Comparison of ENCODE assay signal across 8 mouse cellular contexts in the genomic region with DNA sequence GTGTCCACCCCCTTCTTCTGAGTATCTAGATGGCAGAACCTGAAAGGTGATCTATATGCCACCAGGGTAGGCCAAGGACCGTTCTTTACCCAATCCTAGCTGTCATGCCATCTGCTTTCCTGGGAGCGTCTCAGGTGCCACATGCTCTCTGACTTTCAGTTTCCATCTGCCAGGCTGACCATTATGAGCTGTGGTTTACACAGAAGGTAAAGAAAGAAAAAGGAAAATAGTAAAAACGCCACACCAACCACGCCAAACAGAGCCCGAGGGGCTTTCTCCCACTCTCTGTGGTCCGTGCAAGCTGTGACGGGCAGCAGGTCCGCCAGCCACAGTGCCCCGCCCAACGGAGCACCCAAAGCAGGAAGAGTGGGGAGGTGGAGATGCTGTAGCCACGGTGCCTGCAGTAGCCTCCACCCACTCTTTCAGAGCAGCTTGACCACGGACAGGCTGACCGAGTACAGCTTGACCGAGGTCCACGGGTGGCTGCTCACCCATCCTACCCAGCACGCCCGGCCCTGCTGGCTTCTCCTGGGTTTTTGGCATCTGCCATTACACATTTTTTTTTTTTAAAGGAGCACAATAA. TPM values are rescaled to one million over a fixed set of nuclear protein-coding genes. Genes with fewer than 3 reads are reported as not detected.
A peak's percentile ranks its signal among the peaks of the same experiment; 100 is the strongest.
DNase-seq lines count a peak whose midpoint lies in the region; ATAC-seq and TF ChIP-seq lines count a peak whose summit lies in the region.

No protein-coding gene starts in this region.

- H3K9ac ChIP-seq in hindbrain, embryonic 12.5 days = no peak overlapping the region
- no peak overlapping the region for H3K9ac ChIP-seq in embryonic facial prominence, embryonic 12.5 days
- no peak overlapping the region for H3K9ac ChIP-seq in limb, embryonic 14.5 days (ENCODE audit: low read depth, low read length, severe bottlenecking)
- peak overlapping the region; percentile 50; the same call in 1 of the 2 replicates for H3K9ac ChIP-seq in stomach, embryonic 16.5 days (ENCODE audit: low read length)

- peaks cover 35% of the 10 kb centered on the region for H3K27me3 ChIP-seq in hindbrain, embryonic 10.5 days (ENCODE audit: insufficient read depth, poor library complexity, severe bottlenecking)
- no peaks in the 10 kb centered on the region; the same call in 1 of the 2 replicates for H3K27me3 ChIP-seq in hindbrain, embryonic 12.5 days
- H3K27me3 ChIP-seq in G1E (ENCODE audit: insufficient read depth, low read length) = peaks cover 71% of the 10 kb centered on the region
- no peaks in the 10 kb centered on the region for H3K27me3 ChIP-seq in embryonic facial prominence, embryonic 12.5 days
- no peaks in the 10 kb centered on the region for H3K27me3 ChIP-seq in limb, embryonic 14.5 days (ENCODE audit: control insufficient read depth, insufficient read depth, low read length)
- H3K27me3 ChIP-seq in stomach, embryonic 16.5 days (ENCODE audit: control insufficient read depth, insufficient read depth, low read length) = no peaks in the 10 kb centered on the region

- H3K36me3 ChIP-seq in hindbrain, embryonic 10.5 days = no peaks in the 10 kb centered on the region
- no peaks in the 10 kb centered on the region for H3K36me3 ChIP-seq in hindbrain, embryonic 12.5 days
- H3K36me3 ChIP-seq in G1E (replicated peaks) = no peaks in the 10 kb centered on the region
- no peaks in the 10 kb centered on the region for H3K36me3 ChIP-seq in embryonic facial prominence, embryonic 12.5 days
- H3K36me3 ChIP-seq in limb, embryonic 14.5 days (ENCODE audit: control insufficient read depth, insufficient read depth, low read length) = no peaks in the 10 kb centered on the region
- no peaks in the 10 kb centered on the region for H3K36me3 ChIP-seq in stomach, embryonic 16.5 days (ENCODE audit: control insufficient read depth, insufficient read depth, low read length)

- peak overlapping the region; percentile 24; the same call in 1 of the 2 replicates for H3K27ac ChIP-seq in hindbrain, embryonic 10.5 days
- no peak overlapping the region for H3K27ac ChIP-seq in hindbrain, embryonic 12.5 days
- H3K27ac ChIP-seq in embryonic facial prominence, embryonic 12.5 days = peak overlapping the region; percentile 80; the same call in 1 of the 2 replicates
- H3K27ac ChIP-seq in limb, embryonic 14.5 days (replicated peaks; ENCODE audit: low read depth, low read length) = 0 out of 2 replicates have a peak overlapping the region, but pooled peaks have one; percentile 49
- peak overlapping the region; percentile 73 for H3K27ac ChIP-seq in stomach, embryonic 16.5 days (ENCODE audit: low read length)

- ATAC-seq in hindbrain, embryonic 12.5 days (ENCODE audit: low FRiP score) = no peak
- ATAC-seq in G1E (ENCODE audit: extremely low read depth, insufficient number of reproducible peaks, low FRiP score, poor library complexity, severe bottlenecking) = peak; percentile 23; the same call in 1 of the 2 replicates
- no peak for ATAC-seq in embryonic facial prominence, embryonic 12.5 days (ENCODE audit: insufficient number of reproducible peaks, insufficient read depth, low FRiP score, low TSS enrichment)
- no peak for ATAC-seq in limb, embryonic 14.5 days (ENCODE audit: low FRiP score, low read depth)
- no peak for ATAC-seq in stomach, embryonic 16.5 days (ENCODE audit: insufficient read depth, low FRiP score)

- H3K4me1 ChIP-seq in hindbrain, embryonic 10.5 days (replicated peaks) = peaks cover 70% of the 10 kb centered on the region
- H3K4me1 ChIP-seq in hindbrain, embryonic 12.5 days = peaks cover 46% of the 10 kb centered on the region
- peaks cover 21% of the 10 kb centered on the region for H3K4me1 ChIP-seq in G1E (ENCODE audit: insufficient read depth, low read depth, low read length)
- H3K4me1 ChIP-seq in embryonic facial prominence, embryonic 12.5 days = peaks cover 48% of the 10 kb centered on the region
- peaks cover 54% of the 10 kb centered on the region for H3K4me1 ChIP-seq in limb, embryonic 14.5 days (ENCODE audit: control insufficient read depth, insufficient read depth, low read length)
- H3K4me1 ChIP-seq in stomach, embryonic 16.5 days (ENCODE audit: control insufficient read depth, insufficient read depth, low read length) = peaks cover 49% of the 10 kb centered on the region

- H3K9me3 ChIP-seq in hindbrain, embryonic 10.5 days = no peaks in the 10 kb centered on the region
- no peaks in the 10 kb centered on the region for H3K9me3 ChIP-seq in hindbrain, embryonic 12.5 days (replicated peaks)
- H3K9me3 ChIP-seq in G1E (replicated peaks) = no peaks in the 10 kb centered on the region
- no peaks in the 10 kb centered on the region for H3K9me3 ChIP-seq in embryonic facial prominence, embryonic 12.5 days
- H3K9me3 ChIP-seq in limb, embryonic 14.5 days (ENCODE audit: control insufficient read depth, low read length) = no peaks in the 10 kb centered on the region
- H3K9me3 ChIP-seq in stomach, embryonic 16.5 days (replicated peaks; ENCODE audit: control insufficient read depth, low read length) = no peaks in the 10 kb centered on the region

- no peak overlapping the region for H3K4me3 ChIP-seq in hindbrain, embryonic 10.5 days
- no peak overlapping the region for H3K4me3 ChIP-seq in hindbrain, embryonic 12.5 days
- peak overlapping the region; percentile 28; the same call in 1 of the 2 replicates for H3K4me3 ChIP-seq in G1E (ENCODE audit: low read depth, low read length)
- H3K4me3 ChIP-seq in embryonic facial prominence, embryonic 12.5 days = no peak overlapping the region
- H3K4me3 ChIP-seq in limb, embryonic 14.5 days (replicated peaks; ENCODE audit: low read length) = no peak overlapping the region
- peak overlapping the region; percentile 20 for H3K4me3 ChIP-seq in stomach, embryonic 16.5 days (replicated peaks; ENCODE audit: low read length)

- no peak overlapping the region for H3K4me2 ChIP-seq in hindbrain, embryonic 12.5 days (replicated peaks)
- H3K4me2 ChIP-seq in embryonic facial prominence, embryonic 12.5 days (replicated peaks) = no peak overlapping the region
- no peak overlapping the region for H3K4me2 ChIP-seq in limb, embryonic 14.5 days (replicated peaks; ENCODE audit: low read depth, low read length, severe bottlenecking)
- peak overlapping the region; percentile 34 for H3K4me2 ChIP-seq in stomach, embryonic 16.5 days (ENCODE audit: low read depth, low read length)

- no peak for TF ChIP-seq CTCF in G1E (IDR thresholded peaks at IDR 0.05; ENCODE audit: low read depth, low read length)

- DNase-seq in hindbrain, embryonic 10.5 days (ENCODE audit: low spot score) = no peak
- no peak for DNase-seq in G1E (ENCODE audit: low spot score)
- DNase-seq in limb, embryonic 14.5 days (ENCODE audit: low spot score) = no peak
- DNase-seq in frontal cortex, postnatal 25 days (ENCODE audit: low spot score in 2 of 2) = no peak
- no peak for DNase-seq in T-cell, adult 2 months (ENCODE audit: low spot score)

- WGBS in hindbrain, embryonic 10.5 days = 80% methylated on average over 17 of the region's 17 CpGs
- 79% methylated on average over 17 of the region's 17 CpGs for WGBS in hindbrain, embryonic 12.5 days
- 81% methylated on average over 17 of the region's 17 CpGs for WGBS in embryonic facial prominence, embryonic 12.5 days
- 69% methylated on average over 17 of the region's 17 CpGs for WGBS in limb, embryonic 14.5 days
- WGBS in stomach, embryonic 16.5 days = 66% methylated on average over 17 of the region's 17 CpGs

- no peak for TF ChIP-seq POLR2A in limb, embryonic 14.5 days (IDR thresholded peaks at IDR 0.05; ENCODE audit: borderline replicate concordance, extremely low read depth, insufficient read depth, insufficient read length)

RNA-seq across cellular contexts. Expression of a gene that starts 27.0 kb away (rescaled TPM):
- polyA plus RNA-seq in hindbrain, embryonic 10.5 days (2016; fragmentation: Nextera tagmentation; extraction: Ambion mirVana) = 33.8 and 37.1 TPM in 2 replicates
- polyA plus RNA-seq in hindbrain, embryonic 12.5 days (2016; fragmentation: Nextera tagmentation; extraction: Ambion mirVana) = 42.8 and 49.1 TPM in 2 replicates
- total RNA-seq in G1E (2014; fragmentation: Nextera tagmentation) = 28.8 and 34.1 TPM in 2 replicates
- 14.1 and 15.1 TPM in 2 replicates for total RNA-seq in G1E (2017)
- polyA plus RNA-seq in G1E (2012) = 8.9 and 11.0 TPM in 2 replicates
- polyA plus RNA-seq in embryonic facial prominence, embryonic 12.5 days (2016; fragmentation: Nextera tagmentation; extraction: Ambion mirVana) = 76.8 and 78.3 TPM in 2 replicates
- polyA plus RNA-seq in limb, embryonic 14.5 days (2012; rRNA removed) = 76.0 and 110 TPM in 2 replicates
- polyA plus RNA-seq in limb, embryonic 14.5 days (2014; fragmentation: Nextera tagmentation; extraction: Ambion mirVana) = 111 and 123 TPM in 2 replicates
- polyA plus RNA-seq in stomach, embryonic 16.5 days (2015; fragmentation: Nextera tagmentation; extraction: Ambion mirVana) = 86.6 and 93.5 TPM in 2 replicates

Comparison
In these comparisons a context has a peak if more than half of its experiments do, and no peak if none do; other contexts are left out.
1. H3K4me3 ChIP-seq: peak in G1E (single experiment) and stomach, embryonic 16.5 days (single experiment); none in hindbrain, embryonic 10.5 days (single experiment), hindbrain, embryonic 12.5 days (single experiment), embryonic facial prominence, embryonic 12.5 days (single experiment) and limb, embryonic 14.5 days (single experiment).